Mouse (Mus musculus) skeletal muscle tissue, adult 2 months (tissue): Measurements from ENCODE around the gene Egfem1.

Experiments
- DNase-seq: peaks from one replicate; pipeline ENCODE4 v3.0.0-alpha.2; 2012; ENCODE audit warnings: low read depth, low spot score

Egfem1 gene

DNA sequence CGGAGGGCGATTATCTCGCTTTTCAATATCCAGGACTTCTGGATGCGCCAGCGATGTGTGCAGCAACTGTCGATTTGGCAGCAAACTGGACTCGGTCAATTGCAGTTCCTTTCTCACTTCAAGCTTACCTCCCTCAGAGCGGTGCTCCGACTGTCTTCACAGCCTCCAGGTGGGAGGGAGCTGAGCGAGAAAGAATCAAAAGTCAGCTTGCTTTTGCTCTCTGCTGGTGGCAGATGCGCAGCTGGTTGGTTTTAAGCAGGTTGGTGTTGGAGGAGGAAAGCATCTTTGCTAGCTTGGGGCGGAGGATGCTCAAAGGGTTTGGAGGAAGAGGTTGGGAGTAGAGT, at the start of gene Egfem1:
Gene Egfem1 (plus strand): TSS at position 72 of the 344 bp plus-strand sequence.
- no peak for DNase-seq

DNA sequence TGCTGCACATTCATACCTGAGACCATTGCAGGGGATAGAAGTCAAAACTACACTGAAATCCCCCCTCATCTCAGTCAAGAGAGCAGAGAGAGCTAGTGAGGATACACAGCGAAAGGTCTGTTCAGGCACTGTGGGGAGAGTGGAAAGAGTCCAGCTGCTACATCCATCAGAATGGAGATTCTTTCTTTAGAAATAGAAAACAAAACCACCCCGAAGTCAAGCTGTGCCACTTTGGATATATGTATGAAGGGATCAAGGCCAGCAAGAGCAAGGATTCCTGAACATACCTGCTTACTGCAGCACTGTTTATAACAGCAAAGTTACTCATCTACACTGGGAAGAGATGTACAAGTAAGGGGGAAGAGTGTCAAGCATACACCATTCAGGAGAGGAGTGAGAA, 48.7 kb upstream of the Egfem1 start:
- DNase-seq: no peak

- DNase-seq: no peak
Observed at GRCm38 (mm10) chr3:29036146-29036545, 45.7 kb upstream of the Egfem1 start.

DNA sequence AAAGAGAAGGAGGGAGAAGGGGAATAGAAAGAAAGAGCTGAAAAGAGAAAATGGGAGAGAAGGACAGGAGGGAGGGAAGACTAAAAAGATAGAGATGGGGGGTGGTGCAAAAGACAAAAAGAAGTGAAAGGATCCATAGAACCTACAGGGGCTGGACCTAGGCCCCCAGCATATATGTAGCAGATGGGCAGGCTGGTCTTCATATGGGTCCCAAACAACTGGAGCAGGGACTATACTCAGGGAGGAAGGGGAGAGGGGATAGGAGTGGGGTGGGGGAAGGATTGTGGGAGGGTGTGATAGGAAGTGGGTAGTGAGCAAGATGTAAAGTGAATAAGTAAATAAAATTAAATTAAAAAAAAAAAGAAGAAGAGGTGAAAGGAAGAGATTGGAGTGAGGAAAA, 45.2 kb upstream of the Egfem1 start:
- DNase-seq: no peak

- DNase-seq: no peak
Observed at GRCm38 (mm10) chr3:29040064-29040463, 41.8 kb upstream of the Egfem1 start.

- no peak for DNase-seq
Observed at GRCm38 (mm10) chr3:29046281-29046680, 35.5 kb upstream of the Egfem1 start.

DNA sequence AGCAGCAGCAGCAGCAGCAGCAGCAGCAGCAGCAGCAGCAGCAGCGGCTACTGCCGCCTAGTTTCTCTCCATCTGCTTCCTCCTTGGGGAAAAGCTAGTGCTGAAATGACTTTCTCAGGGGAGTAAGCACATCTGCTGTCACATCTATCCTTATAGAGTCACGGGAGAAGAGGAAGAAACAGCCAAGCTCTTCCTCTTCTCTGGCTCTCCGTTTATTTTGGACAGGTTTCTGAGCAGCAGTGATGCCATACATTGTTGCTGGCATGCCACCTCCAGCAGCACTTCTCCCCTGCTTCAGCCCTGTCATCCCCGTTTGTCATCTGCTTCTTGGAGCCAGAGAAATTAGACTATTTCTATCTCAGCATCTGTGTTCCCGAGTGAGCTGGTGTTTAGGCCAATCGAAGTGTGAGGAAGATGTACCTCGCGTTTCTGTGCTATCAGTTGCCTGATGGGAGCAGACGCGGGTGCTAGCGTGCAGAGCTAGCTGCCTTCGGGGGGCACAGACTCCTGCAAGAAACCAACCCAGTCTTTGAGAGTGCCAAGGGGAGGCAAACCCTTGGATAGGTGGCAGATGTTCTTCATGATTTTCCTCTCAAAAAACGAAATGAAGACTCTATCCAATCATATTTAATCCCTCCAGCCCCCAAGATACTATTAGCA, 34.4 kb upstream of the Egfem1 start:
- no peak for DNase-seq

GRCm38 (mm10) chr3:29063156-29063555, 18.7 kb upstream of the Egfem1 start:
- DNase-seq: no peak

DNA sequence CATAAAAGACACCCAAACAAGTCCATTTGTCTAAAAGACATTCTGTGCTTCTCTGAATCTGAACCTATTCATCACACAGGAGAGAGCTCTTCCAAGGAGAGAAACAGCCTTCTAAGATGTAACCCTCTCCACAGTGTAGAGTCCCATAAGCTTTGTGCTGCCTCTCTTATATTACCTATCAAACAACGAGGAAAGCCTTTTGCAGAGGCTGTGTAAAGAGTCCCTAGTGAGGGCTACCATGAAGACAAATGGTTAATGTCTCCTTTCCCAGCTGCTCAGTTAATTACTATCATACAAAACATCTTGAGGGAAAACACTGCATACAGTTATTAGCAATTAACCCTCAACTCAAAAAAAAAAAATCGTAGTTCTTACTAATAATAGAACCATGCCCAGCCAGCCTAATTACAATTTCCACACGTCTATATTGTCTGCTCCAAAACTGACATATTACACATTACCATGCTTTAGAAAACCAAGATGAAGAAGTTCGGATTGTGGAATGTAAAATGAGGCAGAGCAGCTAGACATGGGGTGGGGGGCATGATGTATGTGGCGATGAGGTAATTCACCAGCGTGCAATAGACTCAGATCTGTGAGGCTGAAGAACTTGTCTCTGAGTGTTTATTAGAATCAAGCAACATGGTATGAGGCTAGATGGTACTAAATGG, 13.3 kb upstream of the Egfem1 start:
- DNase-seq: no peak

- DNase-seq: no peak
Observed at GRCm38 (mm10) chr3:29071315-29071714, 10.5 kb upstream of the Egfem1 start.

DNA sequence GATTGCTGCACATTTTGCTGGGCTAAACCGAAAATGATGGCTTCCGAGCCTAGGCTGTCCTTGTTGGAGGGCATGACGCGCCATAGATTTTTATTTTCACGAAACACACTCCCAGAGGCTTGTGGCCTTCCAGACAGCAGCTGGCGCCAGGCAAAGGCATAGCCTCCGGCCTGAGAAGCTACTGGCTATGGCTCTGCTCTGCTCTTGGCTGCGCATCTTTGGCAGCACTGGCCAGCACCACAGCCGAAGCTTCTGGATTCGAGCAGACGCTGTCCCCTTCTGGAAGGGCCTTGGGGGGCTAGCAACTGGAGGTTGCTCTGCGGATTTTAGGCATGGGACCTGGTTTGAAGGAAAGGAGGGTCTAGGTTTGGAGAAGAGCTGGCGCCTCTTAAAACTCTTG, 306 bp upstream of the Egfem1 start:
- no peak for DNase-seq

- no peak for DNase-seq
Observed at GRCm38 (mm10) chr3:29082296-29082995, 623 bp downstream of the Egfem1 start.

DNA sequence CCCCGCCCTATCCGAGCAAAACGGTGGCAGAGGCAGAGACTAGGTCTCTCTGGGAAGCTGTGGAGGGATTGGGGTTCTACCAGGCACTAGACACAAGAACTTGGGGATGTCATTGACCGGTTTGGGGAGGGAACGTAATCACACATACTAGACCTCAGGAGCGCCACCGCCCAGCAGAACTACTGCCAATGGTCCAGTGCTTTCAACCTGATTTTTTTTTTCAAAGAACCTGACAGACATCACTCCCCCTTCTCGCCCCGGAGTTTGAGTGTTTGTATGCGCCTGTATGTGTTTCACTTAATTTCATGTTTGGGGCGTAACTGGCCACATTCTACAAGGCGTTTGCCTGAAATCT, 1.1 kb downstream of the Egfem1 start:
- DNase-seq: no peak

GRCm38 (mm10) chr3:29098467-29098866, 16.6 kb downstream of the Egfem1 start:
- no peak for DNase-seq

GRCm38 (mm10) chr3:29106016-29106723, 24.3 kb downstream of the Egfem1 start:
- no peak for DNase-seq

DNA sequence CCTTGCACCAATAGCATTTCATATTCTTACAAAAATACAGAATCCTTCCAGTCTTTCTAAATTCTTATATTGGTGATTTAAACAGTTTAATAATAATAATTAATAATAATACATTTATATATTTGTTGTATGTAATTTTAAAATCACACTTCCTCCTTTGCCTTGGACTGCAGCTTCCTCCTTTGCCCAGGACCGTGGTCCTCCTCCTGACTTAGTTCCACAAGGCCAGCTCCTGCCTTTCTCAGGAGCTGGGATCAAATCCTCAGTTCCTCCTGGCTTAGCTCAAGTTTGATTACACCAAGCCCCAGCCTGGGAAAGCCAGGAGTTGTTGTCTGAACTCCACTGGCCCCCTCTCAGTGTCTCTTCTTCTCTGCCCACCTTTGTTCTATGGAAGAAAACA, 25.3 kb downstream of the Egfem1 start:
- no peak for DNase-seq

- no peak for DNase-seq
Observed at GRCm38 (mm10) chr3:29110321-29110720, 28.5 kb downstream of the Egfem1 start.

DNA sequence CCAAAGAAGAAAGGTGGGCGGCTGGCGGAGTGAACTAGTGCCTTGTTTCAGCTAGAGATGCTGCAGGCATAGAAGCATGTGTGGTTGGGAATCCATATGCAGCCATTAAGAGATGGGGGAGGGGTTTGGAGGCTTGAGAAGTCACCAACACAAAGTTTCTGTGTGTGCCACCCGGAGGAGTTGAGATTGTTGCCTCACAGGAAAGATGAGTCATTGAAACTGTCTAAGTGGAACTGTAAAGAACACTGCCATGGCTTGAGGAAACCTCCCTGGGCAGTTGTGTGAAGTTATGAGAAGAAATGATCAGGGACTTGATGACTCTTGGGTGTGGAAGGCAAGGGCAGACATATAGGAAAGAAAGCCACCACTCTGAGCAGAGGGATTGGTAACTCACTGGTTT, 32.7 kb downstream of the Egfem1 start:
- DNase-seq: no peak

DNA sequence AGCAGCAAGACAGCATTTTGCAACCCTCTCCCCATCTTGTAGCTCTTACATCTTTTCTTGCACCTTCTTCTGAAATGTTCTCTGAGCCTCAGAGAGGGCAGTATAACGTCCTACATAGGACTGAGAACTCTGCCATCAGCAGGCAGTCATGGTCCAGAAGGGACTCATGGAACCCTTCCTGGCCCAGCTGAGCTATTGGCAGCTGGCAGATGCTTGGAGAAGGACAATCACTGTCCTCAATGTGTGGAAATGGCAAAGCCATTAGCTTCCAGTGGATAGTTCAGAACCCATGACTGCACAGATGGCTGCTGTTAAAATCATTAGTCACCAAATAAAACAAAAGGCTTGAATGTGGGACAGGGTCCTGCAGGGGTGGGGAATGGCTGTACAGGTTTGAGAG, 35.6 kb downstream of the Egfem1 start:
- no peak for DNase-seq

GRCm38 (mm10) chr3:29122556-29122955, 40.7 kb downstream of the Egfem1 start:
- no peak for DNase-seq

GRCm38 (mm10) chr3:29132054-29132931, 50.5 kb downstream of the Egfem1 start:
- no peak for DNase-seq
